Mouse (Mus musculus) liver, adult 2 months (tissue): ENCODE data around the gene Fam126a. TPM values are rescaled to one million over a fixed set of nuclear protein-coding genes. Genes with fewer than 3 reads are reported as not detected.

ENCODE experiments used
- DNase-seq: peaks from one replicate; pipeline ENCODE4 v3.0.0-alpha.2; 2011; ENCODE audit warnings: low read depth, low spot score; ENCODE audit errors: extremely low read depth
- H3K27ac ChIP-seq: fragments of 200-500 bp; replicated peaks from 2 replicates; pipeline ENCODE4 v1.5.1; 2012; ENCODE audit warnings: low read depth, mild to moderate bottlenecking, control low read depth, inconsistent platforms, low read length; ENCODE audit not compliant: insufficient read depth
- H3K27me3 ChIP-seq: fragments of 200-500 bp; 2 replicates; pipeline ENCODE4 v1.6.1; 2012; ENCODE audit warnings: mild to moderate bottlenecking, moderate library complexity, low read length, inconsistent platforms; ENCODE audit not compliant: control insufficient read depth, insufficient read depth
- H3K36me3 ChIP-seq: fragments of 200-500 bp; 2 replicates; pipeline ENCODE4 v1.6.1; 2012; ENCODE audit warnings: low read length, inconsistent platforms; ENCODE audit not compliant: control insufficient read depth, insufficient read depth
- H3K4me1 ChIP-seq: fragments of 200-500 bp; 2 replicates; pipeline ENCODE4 v1.6.1; 2011; ENCODE audit warnings: low read length; ENCODE audit not compliant: control insufficient read depth, insufficient read depth
- H3K4me3 ChIP-seq: fragments of 200-500 bp; 2 replicates; pipeline ENCODE4 v1.5.1; 2011; ENCODE audit warnings: low read depth, mild to moderate bottlenecking, control low read depth, low read length, moderate library complexity; ENCODE audit not compliant: insufficient read depth
- H3K79me2 ChIP-seq: fragments of 200-500 bp; 2 replicates; pipeline ENCODE4 v1.6.1; 2012; ENCODE audit warnings: inconsistent platforms, mild to moderate bottlenecking, low read length, moderate library complexity; ENCODE audit not compliant: control insufficient read depth, insufficient read depth
- H3K9ac ChIP-seq: fragments of 200-500 bp; 2 replicates; pipeline ENCODE4 v1.6.1; 2012; ENCODE audit warnings: low read depth, mild to moderate bottlenecking, control low read depth, inconsistent platforms, low read length
- CTCF ChIP-seq: fragments of 200-500 bp; IDR thresholded peaks from 2 replicates; pipeline ENCODE4 v1.5.1; 2011; ENCODE audit warnings: low read depth, low read length, control low read depth
- POLR2A ChIP-seq: fragments of 200-500 bp; IDR thresholded peaks from 2 replicates; pipeline ENCODE4 v1.6.1; 2011; ENCODE audit warnings: low read length, control low read depth; ENCODE audit not compliant: insufficient read depth; ENCODE audit errors: extremely low read depth
- WGBS: fragments of 180-500 bp; shearing (Covaris S2); methylation state at CpG from one replicate; pipeline ENCODE4 v1.1.7; 2018; 5-methylcytosine and 5-hydroxymethylcytosine counted together
- polyA plus RNA-seq: library from polyadenylated mRNA; depleted of rRNA; stranded (reverse); fragments of >200 nt; gene quantifications from 2 replicates; pipeline ENCODE4 v1.2.3, GENCODE M21; 2012
- total RNA-seq: library from RNA; depleted of rRNA; stranded (reverse); fragments of >200 nt; gene quantifications from 2 replicates; pipeline ENCODE4 v1.2.3, GENCODE M21; 2014

The Fam126a gene
- total and polyA plus RNA-seq, 2 experiments = 2.5 to 9.0 TPM

DNA sequence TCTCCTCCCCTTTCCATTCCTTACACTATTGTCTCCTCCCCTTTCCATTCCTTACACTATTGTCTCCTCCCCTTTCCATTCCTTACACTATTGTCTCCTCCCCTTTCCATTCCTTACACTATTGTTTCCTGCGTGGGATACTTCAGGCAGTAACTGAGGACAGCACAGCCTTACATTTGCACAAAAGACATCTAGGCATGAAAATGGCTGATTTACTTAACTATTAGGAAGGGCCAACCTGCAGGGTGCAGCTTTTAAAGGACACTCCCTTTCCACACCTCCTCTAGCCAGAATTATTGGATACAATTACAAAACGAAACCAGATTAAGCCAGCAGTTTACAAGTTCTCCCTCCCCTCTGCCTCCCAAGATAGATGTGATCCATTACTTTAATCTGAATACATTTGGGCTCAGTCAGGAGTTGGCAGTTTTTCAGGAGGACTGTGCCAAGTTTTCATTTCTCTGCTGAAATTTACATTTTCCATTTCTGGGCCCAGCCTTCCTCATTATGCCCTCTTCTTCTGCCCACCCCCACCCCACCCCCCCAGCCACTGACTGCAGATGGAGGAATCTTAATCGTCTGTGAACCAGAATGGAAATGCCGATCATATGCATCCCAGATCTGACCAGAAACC lies 15.6 kb upstream of the Fam126a start:
- H3K4me1 ChIP-seq = no peaks in the 10 kb centered on the region
- TF ChIP-seq CTCF (no peak), POLR2A (no peak)
- 61% methylated on average over 4 of the region's 4 CpGs for WGBS
- H3K27ac ChIP-seq = no peak overlapping the region
- H3K9ac ChIP-seq = no peak overlapping the region
- H3K4me3 ChIP-seq = no peak overlapping the region
- H3K27me3 ChIP-seq = no peaks in the 10 kb centered on the region
- no peaks in the 10 kb centered on the region for H3K36me3 ChIP-seq
- no peak for DNase-seq
- no peaks in the 10 kb centered on the region for H3K79me2 ChIP-seq

- Histone ChIP-seq H3K9ac (no peak overlapping the region), H3K4me1 (no peaks in the 10 kb centered on the region), H3K36me3 (no peaks in the 10 kb centered on the region), H3K27ac (no peak overlapping the region), H3K4me3 (no peak overlapping the region), H3K27me3 (no peaks in the 10 kb centered on the region), H3K79me2 (no peaks in the 10 kb centered on the region)
- 65% methylated on average over 1 of the region's 1 CpGs for WGBS
- DNase-seq = no peak
- TF ChIP-seq POLR2A (no peak), CTCF (no peak)
Measured at GRCm38 (mm10) chr5:24044387-24044786, 13.9 kb upstream of the Fam126a start.

GRCm38 (mm10) chr5:24043367-24043766 lies 12.9 kb upstream of the Fam126a start:
- no peaks in the 10 kb centered on the region for H3K36me3 ChIP-seq
- no peaks in the 10 kb centered on the region for H3K4me1 ChIP-seq
- WGBS = 29% methylated on average over 2 of the region's 2 CpGs
- H3K79me2 ChIP-seq = no peaks in the 10 kb centered on the region
- H3K4me3 ChIP-seq = no peak overlapping the region
- H3K27ac ChIP-seq = no peak overlapping the region
- peak; percentile 83 for DNase-seq
- H3K9ac ChIP-seq = no peak overlapping the region
- TF ChIP-seq POLR2A (no peak), CTCF (no peak)
- no peaks in the 10 kb centered on the region for H3K27me3 ChIP-seq

DNA sequence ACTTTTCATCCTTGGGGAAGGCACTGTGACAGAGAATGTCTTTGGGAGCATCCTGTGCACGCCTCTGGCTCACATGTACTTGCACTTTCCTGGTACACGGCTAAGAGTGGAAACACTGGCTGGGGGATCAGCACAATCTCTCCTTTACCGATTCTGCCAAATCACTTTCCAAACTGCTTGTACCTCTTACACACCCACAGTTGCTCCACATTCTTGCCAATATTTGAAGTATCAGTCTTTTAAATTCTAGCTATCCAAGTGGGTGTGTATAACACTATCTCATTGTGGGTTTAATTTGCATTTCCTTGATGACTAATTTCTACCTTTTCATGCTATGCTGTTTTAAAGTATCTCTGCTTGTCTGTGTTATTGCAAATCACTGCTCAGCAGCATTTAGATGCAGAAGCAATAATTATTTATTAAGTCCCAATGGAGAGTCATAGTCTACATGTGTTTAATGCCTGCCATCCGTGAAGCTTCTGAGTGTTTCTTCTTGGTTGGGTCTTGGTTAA lies 10.9 kb upstream of the Fam126a start:
- Histone ChIP-seq H3K27me3 (no peaks in the 10 kb centered on the region), H3K79me2 (no peaks in the 10 kb centered on the region), H3K4me3 (no peak overlapping the region), H3K27ac (no peak overlapping the region), H3K4me1 (no peaks in the 10 kb centered on the region), H3K9ac (no peak overlapping the region), H3K36me3 (no peaks in the 10 kb centered on the region)
- TF ChIP-seq POLR2A = no peak
- TF ChIP-seq CTCF = no peak
- DNase-seq = no peak
- 97% methylated on average over 4 of the region's 4 CpGs for WGBS

GRCm38 (mm10) chr5:24040601-24041000 lies 10.1 kb upstream of the Fam126a start:
- Histone ChIP-seq H3K27ac (no peak overlapping the region), H3K9ac (no peak overlapping the region)
- TF ChIP-seq POLR2A (no peak), CTCF (no peak)

DNA sequence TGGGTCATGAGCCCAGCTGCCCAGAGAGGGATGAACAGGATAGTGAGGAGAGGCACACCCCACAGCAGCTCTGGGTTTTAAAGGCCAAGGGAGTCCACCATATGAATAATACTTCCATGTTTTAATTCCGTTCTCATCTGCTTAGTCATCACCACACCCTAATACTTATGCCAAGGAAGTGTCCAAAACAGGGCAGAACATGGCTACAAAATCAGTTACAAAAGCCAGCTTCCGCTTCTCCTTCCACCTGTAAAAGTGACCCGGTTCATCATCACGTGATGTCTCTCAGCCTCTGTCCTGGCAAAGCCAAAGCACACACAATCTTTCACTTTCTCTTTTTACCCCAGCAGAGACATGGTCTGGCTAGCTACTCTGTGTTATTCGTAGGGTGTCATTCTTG lies 8.9 kb upstream of the Fam126a start:
- Histone ChIP-seq H3K4me3 (no peak overlapping the region), H3K27me3 (no peaks in the 10 kb centered on the region), H3K4me1 (no peaks in the 10 kb centered on the region), H3K27ac (no peak overlapping the region), H3K79me2 (no peaks in the 10 kb centered on the region), H3K36me3 (no peaks in the 10 kb centered on the region), H3K9ac (no peak overlapping the region)
- DNase-seq = peak; percentile 74
- WGBS = 36% methylated on average over 5 of the region's 5 CpGs
- TF ChIP-seq CTCF = no peak

More at GRCm38 (mm10) chr5:24040601-24041000, 10.1 kb upstream of the Fam126a start:
- Histone ChIP-seq H3K27me3 (no peaks in the 10 kb centered on the region), H3K79me2 (no peaks in the 10 kb centered on the region), H3K4me3 (no peak overlapping the region), H3K36me3 (no peaks in the 10 kb centered on the region), H3K4me1 (no peaks in the 10 kb centered on the region)
- no peak for DNase-seq
